In genomic region chr7:81131864-81132263, GRCm38 (mm10) we compare ENCODE assay signal across 16 mouse cellular contexts. TPM values are rescaled to one million over a fixed set of nuclear protein-coding genes. Genes with fewer than 3 reads are reported as not detected.
DNase-seq lines count a peak whose midpoint lies in the region; ATAC-seq and TF ChIP-seq lines count a peak whose summit lies in the region.
"Had no signal": no experiment of that assay in that cellular context is flagged by ENCODE, and none has a peak within 500 bp of the region (broad histone marks: within the 10 kb centered on the region; RNA-seq: fewer than 3 reads in every experiment).

No protein-coding gene starts in this region.

- H3K27ac ChIP-seq in hindbrain, embryonic 10.5 days, result no peak overlapping the region
- no peak overlapping the region for H3K27ac ChIP-seq in hindbrain, embryonic 14.5 days
- no peak overlapping the region for H3K27ac ChIP-seq in embryonic facial prominence, embryonic 11.5 days (replicated peaks; ENCODE audit: low read depth, low read length)
- peak overlapping the region; percentile 56; the same call in 1 of the 2 replicates for H3K27ac ChIP-seq in heart, postnatal 0 days (ENCODE audit: low read depth)
- H3K27ac ChIP-seq in liver, postnatal 0 days (ENCODE audit: low read depth), result no peak overlapping the region
- H3K27ac ChIP-seq: left cerebral cortex, adult 2 months; liver, embryonic 12.5 days had no signal

- no peak for ATAC-seq in hindbrain, embryonic 14.5 days (ENCODE audit: low FRiP score)
- ATAC-seq in embryonic facial prominence, embryonic 11.5 days (replicated peaks; ENCODE audit: insufficient number of reproducible peaks, low FRiP score, low TSS enrichment, low read depth), result no peak
- ATAC-seq in heart, postnatal 0 days (ENCODE audit: insufficient read depth, low read depth), result no peak
- no peak for ATAC-seq in liver, postnatal 0 days
- ATAC-seq: hindbrain, embryonic 16.5 days; liver, embryonic 12.5 days had no signal

- H3K36me3 ChIP-seq in hindbrain, embryonic 10.5 days, result no peaks in the 10 kb centered on the region
- H3K36me3 ChIP-seq in hindbrain, embryonic 14.5 days (replicated peaks; ENCODE audit: control insufficient read depth, insufficient read depth), result no peaks in the 10 kb centered on the region
- H3K36me3 ChIP-seq in embryonic facial prominence, embryonic 11.5 days (replicated peaks; ENCODE audit: control insufficient read depth, insufficient read depth, low read depth, low read length), result no peaks in the 10 kb centered on the region
- no peaks in the 10 kb centered on the region for H3K36me3 ChIP-seq in heart, postnatal 0 days (replicated peaks; ENCODE audit: control insufficient read depth, insufficient read depth, low read length)
- no peaks in the 10 kb centered on the region for H3K36me3 ChIP-seq in liver, postnatal 0 days (replicated peaks; ENCODE audit: insufficient read depth, low read length)
- H3K36me3 ChIP-seq: liver, embryonic 12.5 days had no signal

- peaks cover 37% of the 10 kb centered on the region for H3K4me1 ChIP-seq in hindbrain, embryonic 10.5 days (replicated peaks)
- H3K4me1 ChIP-seq in hindbrain, embryonic 14.5 days (replicated peaks; ENCODE audit: control insufficient read depth, insufficient read depth, low read length), result peaks cover 6% of the 10 kb centered on the region; the same call in 1 of the 2 replicates
- no peaks in the 10 kb centered on the region; the same call in 1 of the 2 replicates for H3K4me1 ChIP-seq in embryonic facial prominence, embryonic 11.5 days (ENCODE audit: control insufficient read depth, insufficient read depth, low read length)
- peaks cover 27% of the 10 kb centered on the region for H3K4me1 ChIP-seq in heart, postnatal 0 days (ENCODE audit: control insufficient read depth, insufficient read depth)
- peaks cover 9% of the 10 kb centered on the region for H3K4me1 ChIP-seq in liver, postnatal 0 days (ENCODE audit: insufficient read depth)

- no peaks in the 10 kb centered on the region for H3K27me3 ChIP-seq in hindbrain, embryonic 10.5 days (ENCODE audit: insufficient read depth, poor library complexity, severe bottlenecking)
- H3K27me3 ChIP-seq in hindbrain, embryonic 14.5 days (ENCODE audit: control insufficient read depth, insufficient read depth, low read length), result no peaks in the 10 kb centered on the region
- no peaks in the 10 kb centered on the region for H3K27me3 ChIP-seq in embryonic facial prominence, embryonic 11.5 days (ENCODE audit: control insufficient read depth, insufficient read depth, low read length)
- H3K27me3 ChIP-seq in heart, postnatal 0 days (ENCODE audit: control insufficient read depth, insufficient read depth, low read length), result no peaks in the 10 kb centered on the region
- H3K27me3 ChIP-seq in liver, postnatal 0 days (ENCODE audit: insufficient read depth, low read length), result no peaks in the 10 kb centered on the region
- H3K27me3 ChIP-seq: liver, embryonic 12.5 days had no signal

- 0 out of 2 replicates have a peak, but pooled peaks cover 4% of the 10 kb centered on the region for H3K9me3 ChIP-seq in hindbrain, embryonic 10.5 days
- H3K9me3 ChIP-seq in hindbrain, embryonic 14.5 days (ENCODE audit: control insufficient read depth, low read length), result no peaks in the 10 kb centered on the region
- no peaks in the 10 kb centered on the region for H3K9me3 ChIP-seq in embryonic facial prominence, embryonic 11.5 days (replicated peaks; ENCODE audit: control insufficient read depth, low read length)
- H3K9me3 ChIP-seq in heart, postnatal 0 days (replicated peaks; ENCODE audit: control insufficient read depth, low read length), result no peaks in the 10 kb centered on the region
- H3K9me3 ChIP-seq in liver, postnatal 0 days (ENCODE audit: low read length), result no peaks in the 10 kb centered on the region
- H3K9me3 ChIP-seq: liver, embryonic 12.5 days had no signal

- TF ChIP-seq EP300 in heart, postnatal 0 days (IDR thresholded peaks at IDR 0.05; ENCODE audit: low read depth), result no peak
- no peak for TF ChIP-seq EP300 in liver, postnatal 0 days (IDR thresholded peaks at IDR 0.05; ENCODE audit: low read depth)

- WGBS in hindbrain, embryonic 10.5 days, result 64% methylated on average over 7 of the region's 7 CpGs
- WGBS in hindbrain, embryonic 14.5 days, result 73% methylated on average over 7 of the region's 7 CpGs
- 43% methylated on average over 7 of the region's 7 CpGs for WGBS in embryonic facial prominence, embryonic 11.5 days
- 65% methylated on average over 7 of the region's 7 CpGs for WGBS in heart, postnatal 0 days
- WGBS in liver, postnatal 0 days (ENCODE audit: insufficient replicate concordance), result 71% methylated on average over 7 of the region's 7 CpGs

- no peak overlapping the region for H3K4me2 ChIP-seq in hindbrain, embryonic 14.5 days (replicated peaks)
- H3K4me2 ChIP-seq in embryonic facial prominence, embryonic 11.5 days (ENCODE audit: low read depth, low read length), result no peak overlapping the region
- no peak overlapping the region for H3K4me2 ChIP-seq in heart, postnatal 0 days (ENCODE audit: low read depth, low read length)
- H3K4me2 ChIP-seq in liver, postnatal 0 days (ENCODE audit: low read depth, low read length), result no peak overlapping the region
- H3K4me2 ChIP-seq: liver, embryonic 12.5 days had no signal

- TF ChIP-seq CTCF in heart, postnatal 0 days (IDR thresholded peaks at IDR 0.05; ENCODE audit: low read depth), result no peak
- no peak for TF ChIP-seq CTCF in liver, postnatal 0 days (IDR thresholded peaks at IDR 0.05; ENCODE audit: low read depth)

- H3K9ac ChIP-seq in hindbrain, embryonic 14.5 days, result no peak overlapping the region
- H3K9ac ChIP-seq in embryonic facial prominence, embryonic 11.5 days (replicated peaks; ENCODE audit: low read length), result no peak overlapping the region
- no peak overlapping the region for H3K9ac ChIP-seq in heart, postnatal 0 days (replicated peaks; ENCODE audit: low read depth, low read length)
- no peak overlapping the region for H3K9ac ChIP-seq in liver, postnatal 0 days (replicated peaks)
- H3K9ac ChIP-seq: liver, embryonic 12.5 days had no signal

- H3K4me3 ChIP-seq in hindbrain, embryonic 10.5 days, result no peak overlapping the region
- no peak overlapping the region for H3K4me3 ChIP-seq in hindbrain, embryonic 14.5 days (replicated peaks; ENCODE audit: low read length)
- H3K4me3 ChIP-seq in embryonic facial prominence, embryonic 11.5 days (ENCODE audit: low read depth, low read length), result no peak overlapping the region
- H3K4me3 ChIP-seq in heart, postnatal 0 days (ENCODE audit: low read depth, low read length), result no peak overlapping the region
- H3K4me3 ChIP-seq in liver, postnatal 0 days (ENCODE audit: low read depth, low read length), result no peak overlapping the region
- H3K4me3 ChIP-seq: erythroblast, embryonic 14.5 days; left cerebral cortex, adult 2 months; liver, embryonic 12.5 days; megakaryocyte, embryonic 14.5 days had no signal

- DNase-seq in hindbrain, embryonic 10.5 days (ENCODE audit: low spot score), result peak; percentile 31
- no peak for DNase-seq in hindbrain, embryonic 14.5 days (ENCODE audit: low spot score)
- peak; percentile 26 for DNase-seq in embryonic facial prominence, embryonic 11.5 days (ENCODE audit: low spot score)
- no peak for DNase-seq in heart, postnatal 0 days (ENCODE audit: low spot score)
- DNase-seq in lung, postnatal 10 days, result peak; percentile 57
- DNase-seq in liver, postnatal 0 days, result no peak
- no peak for DNase-seq in adrenal gland, postnatal 14 days
- DNase-seq in adrenal gland, postnatal 4 days (ENCODE audit: low spot score in 2 of 2), result no peak
- DNase-seq: cerebellum, postnatal 10 days; kidney, postnatal 14 days had no signal

RNA-seq across cellular contexts. Expression of gene Slc28a1, which starts 17.3 kb away (rescaled TPM):
- polyA plus RNA-seq in hindbrain, embryonic 10.5 days (2016; fragmentation: Nextera tagmentation; extraction: Ambion mirVana), result not detected in 2 replicates
- polyA plus RNA-seq in hindbrain, embryonic 14.5 days (2014; fragmentation: Nextera tagmentation; extraction: Ambion mirVana), result not detected in 2 replicates
- polyA plus RNA-seq in embryonic facial prominence, embryonic 11.5 days (2014; fragmentation: Nextera tagmentation; extraction: Ambion mirVana), result 0.07 TPM in 1 of 2 replicates, not detected in the other
- not detected in 2 replicates for total RNA-seq in heart, postnatal 0 days (2014; rRNA removed; ENCODE audit: low replicate concordance)
- polyA plus RNA-seq in heart, postnatal 0 days (2015; fragmentation: Nextera tagmentation; extraction: Ambion mirVana), result 0.04 and 0.05 TPM in 2 replicates
- 0.09 and 0.11 TPM in 2 replicates for polyA plus RNA-seq in liver, postnatal 0 days (2015; fragmentation: Nextera tagmentation; extraction: Ambion mirVana)
- total RNA-seq in adrenal gland, postnatal 14 days (2021), result 0.19 and 0.30 TPM in 2 replicates
- total RNA-seq in adrenal gland, postnatal 4 days (2021), result under 1 TPM; 0.56 TPM
- polyA plus RNA-seq: erythroblast, embryonic 14.5 days; hindbrain, embryonic 16.5 days; neural tube, embryonic 14.5 days had no signal

Comparison
In these comparisons a context has a peak if more than half of its experiments do, and no peak if none do; other contexts are left out.
1. DNase-seq: peak in hindbrain, embryonic 10.5 days (single experiment), embryonic facial prominence, embryonic 11.5 days (single experiment) and lung, postnatal 10 days (single experiment); none in hindbrain, embryonic 14.5 days (single experiment), heart, postnatal 0 days (single experiment), liver, postnatal 0 days (single experiment), adrenal gland, postnatal 14 days (single experiment) and adrenal gland, postnatal 4 days (0 of 2).